Mouse (Mus musculus) embryonic facial prominence, embryonic 13.5 days (tissue): Measurements from ENCODE around the gene Ganc. TPM values are rescaled to one million over a fixed set of nuclear protein-coding genes. Genes with fewer than 3 reads are reported as not detected.

Experiments
- ATAC-seq: fragments of 200-750 bp; cut with Nextera tagmentation; 2 replicates; pipeline ENCODE4 v1.8.0; 2017; ENCODE audit warnings: low read depth; ENCODE audit not compliant: insufficient number of reproducible peaks, insufficient read depth, low FRiP score, low TSS enrichment
- H3K27ac ChIP-seq: fragments of 300-500 bp; sonication (generic); 2 replicates; pipeline ENCODE4 v1.5.1; 2015; ENCODE audit warnings: moderate library complexity, mild to moderate bottlenecking, inconsistent platforms
- H3K27me3 ChIP-seq: fragments of 300-500 bp; sonication (generic); 2 replicates; pipeline ENCODE4 v1.6.1; 2015; ENCODE audit warnings: mild to moderate bottlenecking, inconsistent platforms
- H3K36me3 ChIP-seq: fragments of 300-500 bp; sonication (generic); 2 replicates; pipeline ENCODE4 v1.6.1; 2015; ENCODE audit warnings: mild to moderate bottlenecking, inconsistent platforms
- H3K4me1 ChIP-seq: fragments of 300-500 bp; sonication (generic); 2 replicates; pipeline ENCODE4 v1.6.1; 2015; ENCODE audit warnings: inconsistent platforms
- H3K4me2 ChIP-seq: fragments of 300-500 bp; sonication (generic); 2 replicates; pipeline ENCODE4 v1.6.1; 2015; ENCODE audit warnings: moderate library complexity, mild to moderate bottlenecking, inconsistent platforms
- H3K4me3 ChIP-seq: fragments of 300-500 bp; sonication (generic); 2 replicates; pipeline ENCODE4 v1.5.1; 2015; ENCODE audit warnings: mild to moderate bottlenecking, inconsistent platforms
- H3K9ac ChIP-seq: fragments of 300-500 bp; sonication (generic); 2 replicates; pipeline ENCODE4 v1.6.1; 2015; ENCODE audit warnings: mild to moderate bottlenecking, inconsistent platforms
- H3K9me3 ChIP-seq: fragments of 300-500 bp; sonication (generic); 2 replicates; pipeline ENCODE4 v1.6.1; 2016; ENCODE audit warnings: inconsistent platforms
- WGBS: fragments of 180-500 bp; shearing (Covaris S2); methylation state at CpG from one replicate; pipeline ENCODE4 v1.1.7; 2015; ENCODE audit warnings: mixed read lengths; 5-methylcytosine and 5-hydroxymethylcytosine counted together
- polyA plus RNA-seq: library from polyadenylated mRNA; unstranded; fragments of >200 nt; fragmentation: Nextera tagmentation; extraction: Ambion mirVana; gene quantifications from 2 replicates; pipeline ENCODE4 v1.2.1, GENCODE M21; 2015

Ganc gene
- polyA plus RNA-seq, 1 experiment from 2014 or later, result 8.6 TPM

DNA sequence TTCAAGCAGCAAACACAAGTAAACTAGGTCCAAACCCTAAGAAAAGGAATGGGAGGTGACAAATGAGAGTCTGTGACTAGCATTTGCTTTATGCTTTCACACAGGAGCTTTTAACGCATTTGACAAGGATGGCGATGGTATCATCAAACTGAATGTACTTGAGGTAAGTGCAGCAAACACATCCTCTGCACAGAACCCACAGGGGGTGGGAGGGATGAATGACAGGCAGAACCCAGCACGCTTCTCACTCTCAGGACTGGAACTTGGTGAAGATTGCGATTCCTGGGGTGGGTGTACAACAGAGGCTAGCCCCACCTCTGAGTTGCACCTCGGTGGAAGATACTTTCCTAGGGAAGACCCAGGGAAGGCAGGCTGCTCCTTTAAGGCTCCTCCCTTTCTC is 100.3 kb downstream of the Ganc start:
- H3K4me3 ChIP-seq, result no peak overlapping the region
- no peak overlapping the region for H3K9ac ChIP-seq
- 84% methylated on average over 5 of the region's 5 CpGs for WGBS
- ATAC-seq, result no peak
- peaks cover 36% of the 10 kb centered on the region for H3K36me3 ChIP-seq
- no peaks in the 10 kb centered on the region for H3K27me3 ChIP-seq
- H3K9me3 ChIP-seq, result no peaks in the 10 kb centered on the region
- peaks cover 12% of the 10 kb centered on the region; the same call in 1 of the 2 replicates for H3K4me1 ChIP-seq
- H3K27ac ChIP-seq, result no peak overlapping the region
- H3K4me2 ChIP-seq, result no peak overlapping the region

Other genes starting within 250 kb of the Ganc start
- 22.9 and 23.7 TPM in 2 replicates for gene Ehd4, start 249.3 kb upstream of the Ganc start, polyA plus RNA-seq
- 0.07 TPM in 2 replicates for gene Pla2g4e, start 158.6 kb upstream of the Ganc start, polyA plus RNA-seq
- 0.11 TPM in 1 of 2 replicates, not detected in the other for gene Pla2g4d, start 114.7 kb upstream of the Ganc start, polyA plus RNA-seq
- gene Pla2g4f, start 89.7 kb upstream of the Ganc start, polyA plus RNA-seq, result 0.18 and 0.25 TPM in 2 replicates
- gene Vps39, start 50.8 kb upstream of the Ganc start, polyA plus RNA-seq, result 24.4 and 28.3 TPM in 2 replicates
- gene Tmem87a, start 217 bp downstream of the Ganc start, polyA plus RNA-seq, result 11.9 and 16.4 TPM in 2 replicates
- gene Capn3, start 52.1 kb downstream of the Ganc start, polyA plus RNA-seq, result 0.37 and 0.87 TPM in 2 replicates
- gene Zfp106, start 159.9 kb downstream of the Ganc start, polyA plus RNA-seq, result 49.1 and 49.7 TPM in 2 replicates
- gene Snap23, start 163.8 kb downstream of the Ganc start, polyA plus RNA-seq, result 51.7 and 54.5 TPM in 2 replicates
- 27.9 and 29.5 TPM in 2 replicates for gene Haus2, start 205.5 kb downstream of the Ganc start, polyA plus RNA-seq
- 25.1 and 27.7 TPM in 2 replicates for gene Lrrc57, start 205.6 kb downstream of the Ganc start, polyA plus RNA-seq
- 4.7 and 5.9 TPM in 2 replicates for gene Stard9, start 225.2 kb downstream of the Ganc start, polyA plus RNA-seq